Mouse (Mus musculus) splenic B cell, adult 2 months (primary cell): Measurements from ENCODE around the gene Sfrp4.

Source experiments
- DNase-seq: peaks from one replicate; pipeline ENCODE4 v3.0.0-alpha.2; 2011; ENCODE audit warnings: low read depth, low spot score
- H3K27me3 ChIP-seq: 2 replicates; pipeline ENCODE4 v1.6.1; 2012; ENCODE audit warnings: mild to moderate bottlenecking, low read length, moderate library complexity, mixed read lengths; ENCODE audit not compliant: control insufficient read depth, poor library complexity, insufficient read depth, severe bottlenecking
- H3K36me3 ChIP-seq: 2 replicates; pipeline ENCODE4 v1.6.1; 2012; ENCODE audit warnings: mild to moderate bottlenecking, low read length, moderate library complexity, mixed read lengths; ENCODE audit not compliant: control insufficient read depth, poor library complexity, insufficient read depth, severe bottlenecking

Sfrp4 gene

GRCm38 (mm10) chr13:19674025-19674424 is 51.1 kb downstream of the Sfrp4 start:
- DNase-seq: no peak
- Histone ChIP-seq H3K36me3 (no peaks in the 10 kb centered on the region), H3K27me3 (no peaks in the 10 kb centered on the region)

- no peaks in the 10 kb centered on the region for H3K36me3 ChIP-seq
- no peaks in the 10 kb centered on the region for H3K27me3 ChIP-seq
- DNase-seq: no peak
Measured at GRCm38 (mm10) chr13:19674601-19675000, 51.7 kb downstream of the Sfrp4 start.
